ENCODE assay signal across 8 mouse cellular contexts in genomic region chr15:86239801-86240200, GRCm38 (mm10). TPM values are rescaled to one million over a fixed set of nuclear protein-coding genes. Genes with fewer than 3 reads are reported as not detected.
DNase-seq lines count a peak whose midpoint lies in the region; ATAC-seq and TF ChIP-seq lines count a peak whose summit lies in the region.

No protein-coding gene starts in this region.

- TF ChIP-seq EP300 in ES-Bruce4 (IDR thresholded peaks at IDR 0.05; ENCODE audit: insufficient read depth, low read depth, low read length) = no peak
- no peak for TF ChIP-seq EP300 in stomach, postnatal 0 days (optimal IDR thresholded peaks at IDR 0.05)

- H3K9ac ChIP-seq in forebrain, embryonic 11.5 days (ENCODE audit: low read length) = no peak overlapping the region
- no peak overlapping the region for H3K9ac ChIP-seq in forebrain, embryonic 12.5 days
- H3K9ac ChIP-seq in ES-Bruce4 (ENCODE audit: low read depth, poor library complexity, severe bottlenecking) = no peak overlapping the region
- H3K9ac ChIP-seq in stomach, postnatal 0 days (ENCODE audit: low read length) = no peak overlapping the region

- H3K27me3 ChIP-seq in forebrain, embryonic 11.5 days (ENCODE audit: control insufficient read depth, insufficient read depth, low read length) = no peaks in the 10 kb centered on the region
- no peaks in the 10 kb centered on the region for H3K27me3 ChIP-seq in forebrain, embryonic 12.5 days
- no peaks in the 10 kb centered on the region for H3K27me3 ChIP-seq in ES-Bruce4 (ENCODE audit: control insufficient read depth, insufficient read depth, low read length, poor library complexity, severe bottlenecking)
- no peaks in the 10 kb centered on the region for H3K27me3 ChIP-seq in stomach, postnatal 0 days (ENCODE audit: control insufficient read depth, insufficient read depth, low read length)

- no peak for TF ChIP-seq POLR2A in ES-Bruce4 (IDR thresholded peaks at IDR 0.05; ENCODE audit: insufficient read depth, low read length)

- peak; percentile 39; the same call in 1 of the 2 replicates for ATAC-seq in forebrain, embryonic 11.5 days (replicated peaks; ENCODE audit: low FRiP score)
- ATAC-seq in forebrain, embryonic 12.5 days (ENCODE audit: low FRiP score) = no peak
- peak; percentile 76 for ATAC-seq in megakaryocyte, adult 5-6 weeks (ENCODE audit: poor library complexity, severe bottlenecking)
- 0 out of 2 replicates have a peak, but pooled peaks have one; percentile 48 for ATAC-seq in stomach, postnatal 0 days (ENCODE audit: low FRiP score, low TSS enrichment)

- H3K4me3 ChIP-seq in forebrain, embryonic 11.5 days (ENCODE audit: low read depth, low read length) = no peak overlapping the region
- H3K4me3 ChIP-seq in forebrain, embryonic 12.5 days (replicated peaks) = no peak overlapping the region
- H3K4me3 ChIP-seq in ES-Bruce4 (ENCODE audit: low read depth, low read length) = no peak overlapping the region
- no peak overlapping the region for H3K4me3 ChIP-seq in stomach, postnatal 0 days (ENCODE audit: low read depth, low read length)

- peak; percentile 83 for TF ChIP-seq CTCF in ES-Bruce4 (IDR thresholded peaks at IDR 0.05; ENCODE audit: low read depth, low read length)
- peak; percentile 89 for TF ChIP-seq CTCF in stomach, postnatal 0 days (IDR thresholded peaks at IDR 0.05; ENCODE audit: low read depth)

- no peaks in the 10 kb centered on the region for H3K4me1 ChIP-seq in forebrain, embryonic 11.5 days (replicated peaks; ENCODE audit: control insufficient read depth, insufficient read depth, low read length)
- H3K4me1 ChIP-seq in forebrain, embryonic 12.5 days = no peaks in the 10 kb centered on the region
- no peaks in the 10 kb centered on the region for H3K4me1 ChIP-seq in ES-Bruce4 (ENCODE audit: control insufficient read depth, insufficient read depth, low read length)
- no peaks in the 10 kb centered on the region for H3K4me1 ChIP-seq in stomach, postnatal 0 days (replicated peaks; ENCODE audit: control insufficient read depth, insufficient read depth)

- peak; percentile 86 for DNase-seq in forebrain, embryonic 11.5 days (ENCODE audit: low spot score)
- peak; percentile 80 for DNase-seq in cerebellum, adult 9-10 months
- DNase-seq in gastrocnemius, adult 8-10 months (ENCODE audit: low spot score in 2 of 2) = peak; percentile 45 to 48
- DNase-seq in kidney, adult 8-10 months = peak; percentile 43 to 66
- peak; percentile 73 for DNase-seq in stomach, postnatal 0 days (ENCODE audit: low spot score)

- no peak overlapping the region for H3K4me2 ChIP-seq in forebrain, embryonic 11.5 days (ENCODE audit: low read depth, low read length, severe bottlenecking)
- no peak overlapping the region for H3K4me2 ChIP-seq in forebrain, embryonic 12.5 days
- no peak overlapping the region for H3K4me2 ChIP-seq in stomach, postnatal 0 days (replicated peaks; ENCODE audit: low read depth)

- H3K9me3 ChIP-seq in forebrain, embryonic 11.5 days (ENCODE audit: control insufficient read depth, low read length) = no peaks in the 10 kb centered on the region
- no peaks in the 10 kb centered on the region for H3K9me3 ChIP-seq in forebrain, embryonic 12.5 days
- no peaks in the 10 kb centered on the region for H3K9me3 ChIP-seq in ES-Bruce4 (replicated peaks; ENCODE audit: control insufficient read depth, insufficient read depth, low read length, poor library complexity, severe bottlenecking)
- H3K9me3 ChIP-seq in stomach, postnatal 0 days (ENCODE audit: control insufficient read depth, low read length) = no peaks in the 10 kb centered on the region

- H3K27ac ChIP-seq in forebrain, embryonic 11.5 days (ENCODE audit: low read depth, low read length) = no peak overlapping the region
- no peak overlapping the region for H3K27ac ChIP-seq in forebrain, embryonic 12.5 days
- no peak overlapping the region for H3K27ac ChIP-seq in ES-Bruce4 (ENCODE audit: insufficient read depth, low read length)
- no peak overlapping the region for H3K27ac ChIP-seq in stomach, postnatal 0 days (replicated peaks)

- no peaks in the 10 kb centered on the region for H3K36me3 ChIP-seq in forebrain, embryonic 11.5 days (ENCODE audit: control insufficient read depth, insufficient read depth, low read length)
- peaks cover 12% of the 10 kb centered on the region for H3K36me3 ChIP-seq in forebrain, embryonic 12.5 days (replicated peaks)
- H3K36me3 ChIP-seq in ES-Bruce4 (ENCODE audit: control insufficient read depth, insufficient read depth, low read length, poor library complexity, severe bottlenecking) = no peaks in the 10 kb centered on the region
- H3K36me3 ChIP-seq in stomach, postnatal 0 days (ENCODE audit: control insufficient read depth, insufficient read depth, low read length) = peaks cover 8% of the 10 kb centered on the region; the same call in 1 of the 2 replicates

- WGBS in forebrain, embryonic 11.5 days = 30% methylated on average over 10 of the region's 10 CpGs
- 28% methylated on average over 10 of the region's 10 CpGs for WGBS in forebrain, embryonic 12.5 days
- 26% methylated on average over 10 of the region's 10 CpGs for WGBS in stomach, postnatal 0 days

RNA-seq across cellular contexts. Expression of gene Tbc1d22a, which starts 25.5 kb away (rescaled TPM):
- polyA plus RNA-seq in forebrain, embryonic 11.5 days (2014; fragmentation: Nextera tagmentation; extraction: Ambion mirVana) = 8.7 and 9.3 TPM in 2 replicates
- 9.1 and 9.4 TPM in 2 replicates for polyA plus RNA-seq in forebrain, embryonic 12.5 days (2016; fragmentation: Nextera tagmentation; extraction: Ambion mirVana)
- polyA plus RNA-seq in ES-Bruce4 (2011; ENCODE audit: insufficient read depth, insufficient read length, low read depth, missing spikeins) = 14.1 and 16.7 TPM in 2 replicates
- 10 to 100 TPM; 14.7 to 15.7 (median 15.3) TPM for total RNA-seq in gastrocnemius, adult 8-10 months (2022)
- total RNA-seq in megakaryocyte, adult 5-6 weeks (2015) = 12.9 and 13.3 TPM in 2 replicates
- 19.0 and 24.1 TPM in 2 replicates for total RNA-seq in megakaryocyte, adult 5-6 weeks (2017)
- 8.7 TPM in 2 replicates for polyA plus RNA-seq in stomach, postnatal 0 days (2015; fragmentation: Nextera tagmentation; extraction: Ambion mirVana)

RNA-seq across cellular contexts. Expression of gene Cerk, which starts 53.9 kb away (rescaled TPM):
- polyA plus RNA-seq in forebrain, embryonic 11.5 days (2014; fragmentation: Nextera tagmentation; extraction: Ambion mirVana) = 17.4 and 19.1 TPM in 2 replicates
- polyA plus RNA-seq in forebrain, embryonic 12.5 days (2016; fragmentation: Nextera tagmentation; extraction: Ambion mirVana) = 24.1 and 24.9 TPM in 2 replicates
- polyA plus RNA-seq in ES-Bruce4 (2011; ENCODE audit: insufficient read depth, insufficient read length, low read depth, missing spikeins) = 4.2 and 5.5 TPM in 2 replicates
- total RNA-seq in gastrocnemius, adult 8-10 months (2022) = 1 to 10 TPM; 3.2 to 4.4 (median 3.8) TPM
- total RNA-seq in megakaryocyte, adult 5-6 weeks (2015) = 22.7 and 24.4 TPM in 2 replicates
- total RNA-seq in megakaryocyte, adult 5-6 weeks (2017) = 35.4 and 41.2 TPM in 2 replicates
- 4.6 and 5.2 TPM in 2 replicates for polyA plus RNA-seq in stomach, postnatal 0 days (2015; fragmentation: Nextera tagmentation; extraction: Ambion mirVana)
